Mouse (Mus musculus) layer of hippocampus, adult 18-20 months (tissue): ENCODE results near the gene Bhlha9. TPM values are rescaled to one million over a fixed set of nuclear protein-coding genes. Genes with fewer than 3 reads are reported as not detected.

ENCODE experiments used
- total RNA-seq, 2 experiments: library from RNA; stranded (reverse); gene quantifications; 2 replicates each; pipeline ENCODE4 v1.2.3; 2021

Gene Bhlha9
- total RNA-seq, 2 experiments from 2014 or later = 3.9 to 4.7 TPM

Other genes starting within 250 kb of the Bhlha9 start
- 100 to 1,000 TPM; 490 to 505 TPM for gene Abr, start 50.2 kb upstream of the Bhlha9 start, total RNA-seq
- under 1 TPM; 0.30 to 0.52 TPM for gene Trarg1, start 7.3 kb downstream of the Bhlha9 start, total RNA-seq
- 10 to 100 TPM; 54.9 to 58.2 TPM for gene Gosr1, start 91.1 kb downstream of the Bhlha9 start, total RNA-seq
- 10 to 100 TPM; 61.3 to 63.9 TPM for gene Cpd, start 174.5 kb downstream of the Bhlha9 start, total RNA-seq
- gene Tmigd1, start 229.7 kb downstream of the Bhlha9 start, total RNA-seq = not detected